Mouse (Mus musculus) olfactory bulb, adult 2 months (tissue): ENCODE results near the gene Klc4. TPM values are rescaled to one million over a fixed set of nuclear protein-coding genes. Genes with fewer than 3 reads are reported as not detected.

Experiments
- H3K27ac ChIP-seq: fragments of 200-500 bp; 2 replicates; pipeline ENCODE4 v1.5.1; 2012; ENCODE audit warnings: low read depth, low read length; ENCODE audit not compliant: insufficient read depth
- H3K4me1 ChIP-seq: fragments of 200-500 bp; 2 replicates; pipeline ENCODE4 v1.6.1; 2012; ENCODE audit warnings: low read length; ENCODE audit not compliant: control insufficient read depth, insufficient read depth
- H3K4me3 ChIP-seq: fragments of 200-500 bp; 2 replicates; pipeline ENCODE4 v1.5.1; 2012; ENCODE audit warnings: mild to moderate bottlenecking, low read depth, low read length, moderate library complexity; ENCODE audit not compliant: insufficient read depth
- CTCF ChIP-seq: fragments of 200-500 bp; IDR thresholded peaks from 2 replicates; pipeline ENCODE4 v1.5.1; 2012; ENCODE audit warnings: low read depth, mild to moderate bottlenecking, low read length, moderate library complexity; ENCODE audit not compliant: insufficient read depth
- POLR2A ChIP-seq: fragments of 200-500 bp; IDR thresholded peaks from 2 replicates; pipeline ENCODE4 v1.6.1; 2012; ENCODE audit warnings: mild to moderate bottlenecking, low read depth, low read length, moderate library complexity; ENCODE audit not compliant: insufficient read depth
- WGBS: fragments of 180-500 bp; shearing (Covaris S2); methylation state at CpG from one replicate; pipeline ENCODE4 v1.1.7; 2018; 5-methylcytosine and 5-hydroxymethylcytosine counted together
- polyA plus RNA-seq: library from polyadenylated mRNA; stranded (reverse); fragments of >200 nt; gene quantifications from 2 replicates; pipeline ENCODE4 v1.2.4, GENCODE M21; 2012; ENCODE audit warnings: low replicate concordance; ENCODE audit not compliant: missing spikeins, insufficient read depth, insufficient read length

Gene Klc4
- polyA plus RNA-seq, 1 experiment = not detected

DNA sequence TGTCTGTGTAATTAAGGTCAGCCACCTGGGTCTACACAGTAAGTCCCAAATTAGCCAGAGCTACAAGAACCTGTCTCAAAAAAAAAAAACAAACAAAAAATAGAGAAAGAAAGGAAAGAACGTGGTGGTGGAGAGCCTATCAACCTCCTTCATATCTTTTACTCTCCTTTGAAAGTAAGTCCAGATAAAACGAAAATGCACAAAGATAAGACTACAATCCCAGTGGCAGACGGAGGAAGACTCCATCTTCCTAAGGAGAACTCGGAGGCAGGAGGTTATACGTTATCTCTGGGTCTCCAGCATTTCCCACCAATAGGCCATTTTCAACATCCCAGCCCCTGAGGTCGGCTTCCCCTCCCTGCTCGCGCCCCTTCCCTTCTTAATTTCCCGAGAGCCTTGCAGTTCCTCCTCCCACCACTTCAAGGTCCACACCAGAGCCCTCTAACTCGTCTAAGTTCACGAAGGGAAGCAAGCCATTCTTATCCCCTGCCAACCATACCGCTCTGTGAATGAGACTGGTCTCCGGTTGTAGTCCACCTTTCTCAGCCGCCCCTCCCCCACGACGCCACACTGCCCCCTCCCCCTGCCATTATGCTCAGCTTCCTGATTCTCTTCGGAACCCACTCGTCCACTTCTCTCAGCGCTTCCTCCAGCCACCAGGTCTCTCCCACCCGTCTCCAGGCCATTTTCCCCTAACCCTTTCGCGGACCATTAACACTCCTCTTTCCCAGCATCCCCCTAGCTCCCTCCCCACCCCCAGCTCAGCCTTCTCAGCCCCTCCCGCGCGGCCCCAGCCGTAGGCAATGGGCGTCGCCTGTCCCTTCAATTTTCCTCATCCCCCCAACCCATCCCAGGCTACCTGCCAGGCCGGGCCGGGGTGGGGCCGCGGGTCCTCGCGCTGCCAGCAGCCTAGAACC, 34.3 kb upstream of the Klc4 start:
- H3K27ac ChIP-seq = no peak overlapping the region; the same call in 1 of the 2 replicates
- H3K4me3 ChIP-seq = peak overlapping the region; percentile 99
- WGBS = under 1% methylated on average over 34 of the region's 34 CpGs
- TF ChIP-seq CTCF (0 out of 2 replicates have a peak, but pooled peaks have one; percentile 13), POLR2A (0 out of 2 replicates have a peak, but pooled peaks have one; percentile 9)
- peaks cover 23% of the 10 kb centered on the region for H3K4me1 ChIP-seq

DNA sequence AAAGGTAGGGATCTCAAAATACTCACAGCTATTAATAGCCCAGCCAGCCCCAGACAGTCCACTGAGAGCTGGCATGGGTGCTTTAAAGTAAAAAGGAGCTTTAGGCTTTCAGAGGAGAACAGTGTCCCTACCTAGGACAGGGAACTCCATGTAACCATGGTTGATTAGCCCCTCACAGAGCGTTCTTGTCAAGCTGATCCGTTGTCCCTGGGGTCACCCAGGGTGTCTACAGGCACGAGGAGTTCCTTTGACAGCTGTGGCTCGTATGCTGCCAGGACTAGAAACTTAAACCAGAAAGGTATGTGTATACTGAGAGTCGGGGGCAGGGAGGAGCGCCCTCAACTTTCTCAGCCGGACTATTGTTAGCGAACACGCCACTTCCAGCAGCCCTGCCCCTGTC, 33.1 kb upstream of the Klc4 start:
- no peak overlapping the region for H3K27ac ChIP-seq
- TF ChIP-seq POLR2A (no peak), CTCF (no peak)
- peaks cover 28% of the 10 kb centered on the region for H3K4me1 ChIP-seq
- 60% methylated on average over 9 of the region's 9 CpGs for WGBS
- no peak overlapping the region for H3K4me3 ChIP-seq

DNA sequence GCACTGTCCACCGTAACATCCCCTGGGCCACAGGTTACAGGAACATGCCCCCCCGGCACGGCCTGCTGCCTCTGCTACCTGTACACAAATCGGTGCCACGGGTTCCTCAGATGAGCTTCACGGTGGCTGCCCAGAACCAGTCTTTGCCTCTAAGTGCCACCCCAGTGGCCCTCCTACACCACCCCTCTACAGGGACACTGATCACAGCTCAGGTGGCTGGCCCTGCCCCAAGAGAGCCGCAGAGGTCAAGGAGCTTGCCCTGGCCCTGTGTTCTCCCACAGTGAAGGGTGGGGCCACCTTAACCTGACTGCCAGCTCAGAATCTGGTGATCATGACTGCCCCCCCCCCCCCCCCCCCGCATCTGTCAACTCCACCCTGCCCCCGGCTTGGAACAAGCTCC, 32.6 kb upstream of the Klc4 start, which contains the start of gene Mea1:
Mea1 (plus strand) TSS at position 378 of the 400 bp plus-strand sequence.
- H3K27ac ChIP-seq = no peak within 1 kb of the TSS
- H3K4me1 ChIP-seq = peaks cover 28% of the 10 kb centered on the region
- TF ChIP-seq CTCF = no peak
- no peak for TF ChIP-seq POLR2A
- no peak within 1 kb of the TSS for H3K4me3 ChIP-seq
- 78% methylated on average over 9 of the region's 9 CpGs for WGBS

DNA sequence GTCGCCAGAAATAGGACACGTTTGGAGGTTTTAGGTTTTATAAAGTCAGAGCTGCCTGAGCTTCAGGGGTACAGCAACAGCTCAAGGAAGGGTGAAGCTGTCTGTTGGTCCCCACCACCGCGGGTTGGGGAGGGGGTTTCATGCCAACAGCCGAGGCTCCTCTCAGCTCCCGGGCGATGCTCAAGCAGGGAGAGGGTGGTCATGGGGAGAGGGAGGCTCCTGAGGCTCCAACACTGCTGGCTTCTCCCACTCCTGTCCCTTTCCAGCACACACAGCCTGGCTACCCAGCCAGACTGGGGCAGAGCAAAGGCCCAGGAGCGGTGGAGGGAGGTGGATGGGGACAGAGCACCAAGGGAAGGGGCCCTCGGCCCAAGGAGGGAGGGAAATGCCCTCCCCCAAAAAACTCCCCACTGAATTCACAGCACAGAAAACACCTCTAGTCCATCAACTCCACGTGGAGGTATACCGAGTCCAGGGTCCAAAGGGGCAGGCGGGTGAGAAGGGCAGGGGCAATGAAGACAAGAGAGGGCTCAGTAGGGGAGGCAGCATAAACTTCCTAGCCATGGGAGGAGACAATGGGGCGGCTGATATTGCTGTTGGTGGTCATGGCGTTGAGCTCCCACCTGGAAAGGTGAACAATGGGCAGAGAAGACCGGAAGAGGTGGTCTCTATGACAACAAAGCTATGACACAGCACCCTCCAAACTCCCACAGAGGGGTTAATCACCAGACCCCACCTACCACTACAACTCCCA, 28.9 kb upstream of the Klc4 start:
- Histone ChIP-seq H3K4me1 (peaks cover 24% of the 10 kb centered on the region), H3K27ac (peak overlapping the region; percentile 10; the same call in 1 of the 2 replicates), H3K4me3 (peak overlapping the region; percentile 27)
- TF ChIP-seq POLR2A (no peak), CTCF (no peak)
- 16% methylated on average over 15 of the region's 15 CpGs for WGBS

- TF ChIP-seq CTCF = no peak
- TF ChIP-seq POLR2A = peak; percentile 50; the same call in 1 of the 2 replicates
- Histone ChIP-seq H3K27ac (peak within 1 kb of the TSS; percentile 10; the same call in 1 of the 2 replicates), H3K4me3 (peak within 1 kb of the TSS; percentile 95), H3K4me1 (peaks cover 19% of the 10 kb centered on the region)
- under 1% methylated on average over 43 of the region's 43 CpGs for WGBS
Measured at GRCm38 (mm10) chr17:46673850-46674529, 28.2 kb upstream of the Klc4 start, which contains the start of gene Rrp36. TSS of gene Rrp36 (minus strand) at chr17:46674352.

DNA sequence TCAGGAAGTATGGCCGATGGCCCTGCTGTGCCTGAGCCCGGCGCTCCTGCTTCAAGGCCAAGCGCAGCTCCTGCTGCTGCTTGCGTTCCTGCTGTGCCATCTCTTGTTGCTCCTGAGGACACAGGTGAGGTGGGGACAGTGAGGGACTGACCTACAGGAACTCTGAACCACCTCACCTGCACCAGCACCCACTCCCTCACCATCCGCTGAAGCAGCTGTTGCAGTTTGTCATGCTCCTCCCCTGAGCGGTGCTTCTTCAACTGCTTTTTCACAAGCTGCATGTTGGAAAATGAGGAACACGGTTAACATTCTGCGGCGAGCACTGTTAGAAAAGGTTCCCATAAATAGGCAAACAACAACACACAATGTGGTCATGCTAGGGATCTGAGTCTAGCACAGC, 24.1 kb upstream of the Klc4 start:
- WGBS = 95% methylated on average over 10 of the region's 10 CpGs
- TF ChIP-seq POLR2A = no peak
- no peak for TF ChIP-seq CTCF
- no peak overlapping the region for H3K4me3 ChIP-seq
- peaks cover 9% of the 10 kb centered on the region; the same call in 1 of the 2 replicates for H3K4me1 ChIP-seq
- H3K27ac ChIP-seq = no peak overlapping the region

DNA sequence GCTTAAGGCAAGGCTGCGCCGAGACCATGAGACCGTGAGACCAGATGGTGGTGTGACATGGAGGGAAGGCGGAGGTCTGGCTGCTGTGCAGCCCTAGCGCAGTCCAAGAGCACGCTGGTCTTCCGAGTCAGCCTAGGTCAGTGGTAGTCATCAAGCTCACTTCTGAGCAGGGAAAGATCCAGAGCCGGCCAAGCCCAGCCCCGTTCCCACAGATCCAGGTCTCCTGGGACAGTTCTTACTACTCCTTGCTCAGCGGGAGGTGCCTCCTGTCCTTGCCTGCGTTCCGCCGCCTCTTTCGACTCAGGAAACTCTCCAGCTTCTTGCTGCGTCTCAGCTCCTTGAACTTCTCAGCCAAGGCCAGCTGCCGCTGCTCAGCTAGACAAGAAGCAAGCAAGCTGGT, 21.9 kb upstream of the Klc4 start:
- 91% methylated on average over 16 of the region's 16 CpGs for WGBS
- no peak overlapping the region for H3K27ac ChIP-seq
- TF ChIP-seq POLR2A (no peak), CTCF (no peak)
- H3K4me3 ChIP-seq = no peak overlapping the region
- no peaks in the 10 kb centered on the region; the same call in 1 of the 2 replicates for H3K4me1 ChIP-seq

GRCm38 (mm10) chr17:46662730-46663129, 16.9 kb upstream of the Klc4 start:
- 38% methylated on average over 5 of the region's 5 CpGs for WGBS
- H3K4me1 ChIP-seq = no peaks in the 10 kb centered on the region
- H3K4me3 ChIP-seq = no peak overlapping the region
- no peak overlapping the region for H3K27ac ChIP-seq
- no peak for TF ChIP-seq CTCF
- TF ChIP-seq POLR2A = no peak
